Mouse (Mus musculus) kidney, adult 2 months (tissue): ENCODE results near the gene S1pr5.

Experiments used
- CTCF ChIP-seq: fragments of 200-500 bp; conservative IDR thresholded peaks from 2 replicates; pipeline ENCODE4 v1.5.1; 2011; ENCODE audit warnings: low read depth, mild to moderate bottlenecking, control low read depth, low read length, moderate library complexity, mixed read lengths; ENCODE audit not compliant: insufficient read depth, insufficient read length
- POLR2A ChIP-seq: fragments of 200-500 bp; IDR thresholded peaks from one replicate; pipeline ENCODE4 v1.6.1; 2011; ENCODE audit warnings: low read depth, low read length, control low read depth

- TF ChIP-seq CTCF (peak; percentile 60), POLR2A (no peak)
These were observed 34.5 kb downstream of the S1pr5 start for GRCm38 (mm10) chr9:21213617-21214190.
